Mouse (Mus musculus): Measurements from ENCODE around the gene Hcrt.

DNA sequence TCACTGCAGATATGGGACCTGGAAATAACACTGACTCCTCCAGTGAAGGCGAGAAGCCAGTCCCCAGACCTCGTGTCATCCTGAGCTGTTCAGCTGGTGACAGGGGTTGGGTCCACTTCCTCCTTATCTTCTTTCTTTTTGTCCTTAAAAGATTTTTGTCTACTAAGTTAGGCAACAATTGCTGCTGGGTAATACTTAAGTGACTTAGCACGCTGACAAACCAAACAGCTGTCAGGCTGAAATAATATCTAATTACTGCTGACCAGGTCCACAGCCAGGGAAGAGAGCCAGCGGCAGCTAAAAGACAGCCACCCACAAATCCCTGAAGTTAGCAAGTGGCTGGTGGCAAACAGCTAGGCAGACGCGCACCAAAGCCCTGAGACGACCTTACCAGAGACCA is 42.8 kb upstream of the Hcrt start:
- TF ChIP-seq CTCF (IDR thresholded peaks at IDR 0.05; ENCODE audit: control insufficient read depth, insufficient read depth, insufficient read length) (no peak), USF1 (IDR thresholded peaks at IDR 0.05; ENCODE audit: low read depth) (no peak), MYOG (IDR thresholded peaks at IDR 0.05; ENCODE audit: control insufficient read depth, extremely low read depth, insufficient read length) (no peak), MAX (IDR thresholded peaks at IDR 0.05) (no peak)

Measured in C2C12 (cell line).